9 mouse cellular contexts compared by ENCODE assay signal in the genomic region with DNA sequence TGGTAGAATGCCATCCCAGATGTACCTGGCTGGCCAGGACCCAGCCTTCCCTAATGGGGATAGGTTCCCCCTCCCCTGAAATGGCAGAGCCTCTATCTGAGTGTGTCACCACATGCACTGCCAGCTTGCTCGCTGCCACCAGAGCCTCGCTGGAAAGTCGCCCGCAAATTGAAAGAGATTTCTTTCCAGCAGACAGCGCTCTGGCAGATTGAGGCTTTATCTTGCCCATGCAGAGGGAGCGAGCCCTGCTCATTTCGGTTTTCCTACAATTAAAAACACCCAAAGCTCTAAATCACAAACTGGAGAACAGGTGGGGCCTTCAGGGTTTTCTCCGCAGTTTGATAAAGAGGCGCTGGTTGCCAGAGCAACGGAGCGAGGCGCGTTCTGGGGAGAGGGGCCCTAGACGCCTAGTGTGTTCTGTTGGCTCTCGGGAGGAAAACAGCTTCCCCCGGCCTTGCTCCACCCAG. TPM values are rescaled to one million over a fixed set of nuclear protein-coding genes. Genes with fewer than 3 reads are reported as not detected.
A peak's percentile ranks its signal among the peaks of the same experiment; 100 is the strongest.
DNase-seq lines count a peak whose midpoint lies in the region; ATAC-seq and TF ChIP-seq lines count a peak whose summit lies in the region.
"Had no signal": no experiment of that assay in that cellular context is flagged by ENCODE, and none has a peak within 500 bp of the region (broad histone marks: within the 10 kb centered on the region; RNA-seq: fewer than 3 reads in every experiment).

No protein-coding gene starts in this region.

- no peak overlapping the region for H3K9ac ChIP-seq in hindbrain, embryonic 14.5 days
- peak overlapping the region; percentile 45 for H3K9ac ChIP-seq in heart, embryonic 16.5 days (ENCODE audit: low read length)
- H3K9ac ChIP-seq in lung, postnatal 0 days (replicated peaks; ENCODE audit: low read depth) = no peak overlapping the region

- no peak for TF ChIP-seq CTCF in cerebellum, adult 2 months (IDR thresholded peaks at IDR 0.05; ENCODE audit: borderline replicate concordance, insufficient read depth, low read depth, low read length)
- no peak for TF ChIP-seq CTCF in lung, postnatal 0 days (IDR thresholded peaks at IDR 0.05)

- H3K27ac ChIP-seq in hindbrain, embryonic 14.5 days = peak overlapping the region; percentile 56
- H3K27ac ChIP-seq in hindbrain, embryonic 10.5 days = no peak overlapping the region
- H3K27ac ChIP-seq in cerebellum, adult 2 months (ENCODE audit: insufficient read depth, low read length) = no peak overlapping the region
- H3K27ac ChIP-seq in heart, embryonic 16.5 days (ENCODE audit: low read length) = peak overlapping the region; percentile 7; the same call in 1 of the 2 replicates
- H3K27ac ChIP-seq in lung, postnatal 0 days (ENCODE audit: low read length) = no peak overlapping the region
- H3K27ac ChIP-seq: macrophage had no signal

- H3K4me3 ChIP-seq in hindbrain, embryonic 14.5 days (replicated peaks; ENCODE audit: low read length) = no peak overlapping the region
- H3K4me3 ChIP-seq in hindbrain, embryonic 10.5 days = no peak overlapping the region
- H3K4me3 ChIP-seq in cerebellum, adult 2 months (replicated peaks; ENCODE audit: insufficient read depth, low read depth, low read length) = no peak overlapping the region
- H3K4me3 ChIP-seq in heart, embryonic 16.5 days (ENCODE audit: low read length) = peak overlapping the region; percentile 5; the same call in 1 of the 2 replicates
- H3K4me3 ChIP-seq in lung, postnatal 0 days (ENCODE audit: low read depth, low read length) = no peak overlapping the region

- WGBS in hindbrain, embryonic 14.5 days = 36% methylated on average over 16 of the region's 16 CpGs
- 58% methylated on average over 16 of the region's 16 CpGs for WGBS in hindbrain, embryonic 10.5 days
- WGBS in cerebellum, adult 2 months = 17% methylated on average over 16 of the region's 16 CpGs
- 48% methylated on average over 16 of the region's 16 CpGs for WGBS in heart, embryonic 16.5 days
- 58% methylated on average over 16 of the region's 16 CpGs for WGBS in lung, postnatal 0 days

- no peaks in the 10 kb centered on the region for H3K9me3 ChIP-seq in hindbrain, embryonic 14.5 days (ENCODE audit: control insufficient read depth, low read length)
- peaks cover 6% of the 10 kb centered on the region for H3K9me3 ChIP-seq in hindbrain, embryonic 10.5 days
- H3K9me3 ChIP-seq in heart, embryonic 16.5 days (replicated peaks; ENCODE audit: control insufficient read depth, low read length) = peaks cover 6% of the 10 kb centered on the region; the same call in 1 of the 2 replicates
- no peaks in the 10 kb centered on the region for H3K9me3 ChIP-seq in lung, postnatal 0 days (ENCODE audit: low read length)

- H3K27me3 ChIP-seq in hindbrain, embryonic 14.5 days (ENCODE audit: control insufficient read depth, insufficient read depth, low read length) = no peaks in the 10 kb centered on the region
- no peaks in the 10 kb centered on the region for H3K27me3 ChIP-seq in hindbrain, embryonic 10.5 days (ENCODE audit: insufficient read depth, poor library complexity, severe bottlenecking)
- H3K27me3 ChIP-seq in cerebellum, adult 2 months (ENCODE audit: control insufficient read depth, insufficient read depth, low read length) = no peaks in the 10 kb centered on the region
- H3K27me3 ChIP-seq in heart, embryonic 16.5 days (ENCODE audit: control insufficient read depth, insufficient read depth, low read length) = no peaks in the 10 kb centered on the region
- no peaks in the 10 kb centered on the region for H3K27me3 ChIP-seq in lung, postnatal 0 days (replicated peaks; ENCODE audit: insufficient read depth, low read length)

- DNase-seq in hindbrain, embryonic 14.5 days (ENCODE audit: low spot score) = peak; percentile 70
- no peak for DNase-seq in hindbrain, embryonic 10.5 days (ENCODE audit: low spot score)
- DNase-seq in cerebellum, adult 2 months = peak; percentile 65 to 70
- DNase-seq in lung, postnatal 25 days (ENCODE audit: low spot score) = no peak
- no peak for DNase-seq in lung, postnatal 0 days (ENCODE audit: low spot score)
- DNase-seq in thymus, postnatal 36 days = no peak

- peak; percentile 31; the same call in 1 of the 2 replicates for ATAC-seq in hindbrain, embryonic 14.5 days (ENCODE audit: low FRiP score)
- 0 out of 2 replicates have a peak, but pooled peaks have one; percentile 6 for ATAC-seq in heart, embryonic 16.5 days (replicated peaks; ENCODE audit: extremely low read depth, insufficient read depth, low FRiP score)
- ATAC-seq in megakaryocyte-erythroid progenitor cell, adult 5-6 weeks (replicated peaks; ENCODE audit: low FRiP score, low TSS enrichment, poor library complexity, severe bottlenecking) = peak; percentile 85
- ATAC-seq in lung, postnatal 0 days = no peak

- no peak for TF ChIP-seq POLR2A in cerebellum, adult 2 months (IDR thresholded peaks at IDR 0.05; ENCODE audit: borderline replicate concordance, insufficient read depth, low read length)

- no peak for TF ChIP-seq EP300 in lung, postnatal 0 days (IDR thresholded peaks at IDR 0.05)

- H3K4me2 ChIP-seq in hindbrain, embryonic 14.5 days (replicated peaks) = no peak overlapping the region; the same call in 1 of the 2 replicates
- H3K4me2 ChIP-seq in heart, embryonic 16.5 days (ENCODE audit: low read depth, low read length) = peak overlapping the region; percentile 47
- H3K4me2 ChIP-seq in lung, postnatal 0 days (replicated peaks; ENCODE audit: low read depth, low read length) = no peak overlapping the region

- H3K4me1 ChIP-seq in hindbrain, embryonic 14.5 days (replicated peaks; ENCODE audit: control insufficient read depth, insufficient read depth, low read length) = 0 out of 2 replicates have a peak, but pooled peaks cover 2% of the 10 kb centered on the region
- peaks cover 7% of the 10 kb centered on the region; the same call in 1 of the 2 replicates for H3K4me1 ChIP-seq in hindbrain, embryonic 10.5 days (replicated peaks)
- peaks cover 4% of the 10 kb centered on the region; the same call in 1 of the 2 replicates for H3K4me1 ChIP-seq in cerebellum, adult 2 months (ENCODE audit: control insufficient read depth, insufficient read depth, low read length)
- H3K4me1 ChIP-seq in heart, embryonic 16.5 days (ENCODE audit: control insufficient read depth, insufficient read depth, low read length) = peaks cover 6% of the 10 kb centered on the region; the same call in 1 of the 2 replicates
- H3K4me1 ChIP-seq in lung, postnatal 0 days (ENCODE audit: insufficient read depth, low read depth, low read length) = no peaks in the 10 kb centered on the region

- no peaks in the 10 kb centered on the region for H3K36me3 ChIP-seq in hindbrain, embryonic 14.5 days (replicated peaks; ENCODE audit: control insufficient read depth, insufficient read depth)
- 0 out of 2 replicates have a peak, but pooled peaks cover 4% of the 10 kb centered on the region for H3K36me3 ChIP-seq in hindbrain, embryonic 10.5 days
- H3K36me3 ChIP-seq in heart, embryonic 16.5 days (ENCODE audit: control insufficient read depth, insufficient read depth) = no peaks in the 10 kb centered on the region
- H3K36me3 ChIP-seq in lung, postnatal 0 days (ENCODE audit: insufficient read depth, low read length) = no peaks in the 10 kb centered on the region

RNA-seq across cellular contexts. Expression of a gene that starts 37.4 kb away (rescaled TPM):
- polyA plus RNA-seq in hindbrain, embryonic 14.5 days (2014; fragmentation: Nextera tagmentation; extraction: Ambion mirVana) = 26.1 TPM in 2 replicates
- 23.8 and 24.2 TPM in 2 replicates for polyA plus RNA-seq in hindbrain, embryonic 10.5 days (2016; fragmentation: Nextera tagmentation; extraction: Ambion mirVana)
- polyA plus RNA-seq in cerebellum, adult 2 months (2012; rRNA removed) = 22.3 TPM in 2 replicates
- polyA plus RNA-seq in heart, embryonic 16.5 days (2015; fragmentation: Nextera tagmentation; extraction: Ambion mirVana) = 7.5 and 8.3 TPM in 2 replicates
- 7.7 and 7.8 TPM in 2 replicates for total RNA-seq in megakaryocyte-erythroid progenitor cell, adult 5-6 weeks (2014; fragmentation: Nextera tagmentation)
- total RNA-seq in megakaryocyte-erythroid progenitor cell, adult 5-6 weeks (2017) = 1.4 and 3.9 TPM in 2 replicates
- polyA plus RNA-seq in lung, postnatal 0 days (2015; fragmentation: Nextera tagmentation; extraction: Ambion mirVana) = 6.3 and 7.9 TPM in 2 replicates

RNA-seq across cellular contexts. Expression of a gene that starts 40.3 kb away (rescaled TPM):
- 34.1 and 38.9 TPM in 2 replicates for polyA plus RNA-seq in hindbrain, embryonic 14.5 days (2014; fragmentation: Nextera tagmentation; extraction: Ambion mirVana)
- polyA plus RNA-seq in hindbrain, embryonic 10.5 days (2016; fragmentation: Nextera tagmentation; extraction: Ambion mirVana) = 25.2 and 39.3 TPM in 2 replicates
- polyA plus RNA-seq in cerebellum, adult 2 months (2012; rRNA removed) = 29.3 and 36.5 TPM in 2 replicates
- polyA plus RNA-seq in heart, embryonic 16.5 days (2015; fragmentation: Nextera tagmentation; extraction: Ambion mirVana) = 17.6 and 18.6 TPM in 2 replicates
- total RNA-seq in megakaryocyte-erythroid progenitor cell, adult 5-6 weeks (2014; fragmentation: Nextera tagmentation) = 8.8 and 11.7 TPM in 2 replicates
- total RNA-seq in megakaryocyte-erythroid progenitor cell, adult 5-6 weeks (2017) = 0.85 and 4.2 TPM in 2 replicates
- polyA plus RNA-seq in lung, postnatal 0 days (2015; fragmentation: Nextera tagmentation; extraction: Ambion mirVana) = 16.6 and 24.9 TPM in 2 replicates

RNA-seq across cellular contexts. Expression of a gene that starts 48.8 kb away (rescaled TPM):
- polyA plus RNA-seq in hindbrain, embryonic 14.5 days (2014; fragmentation: Nextera tagmentation; extraction: Ambion mirVana) = 13,534 and 14,549 TPM in 2 replicates
- polyA plus RNA-seq in hindbrain, embryonic 10.5 days (2016; fragmentation: Nextera tagmentation; extraction: Ambion mirVana) = 14,349 and 15,462 TPM in 2 replicates
- polyA plus RNA-seq in cerebellum, adult 2 months (2012; rRNA removed) = 2,136 and 2,149 TPM in 2 replicates
- 5,062 and 5,724 TPM in 2 replicates for polyA plus RNA-seq in heart, embryonic 16.5 days (2015; fragmentation: Nextera tagmentation; extraction: Ambion mirVana)
- 1,959 and 3,523 TPM in 2 replicates for total RNA-seq in megakaryocyte-erythroid progenitor cell, adult 5-6 weeks (2014; fragmentation: Nextera tagmentation)
- total RNA-seq in megakaryocyte-erythroid progenitor cell, adult 5-6 weeks (2017) = 1,717 and 2,932 TPM in 2 replicates
- 18,716 and 19,008 TPM in 2 replicates for polyA plus RNA-seq in lung, postnatal 0 days (2015; fragmentation: Nextera tagmentation; extraction: Ambion mirVana)

Comparison
In these comparisons a context has a peak if more than half of its experiments do, and no peak if none do; other contexts are left out.
1. DNase-seq: peak in hindbrain, embryonic 14.5 days (single experiment) and cerebellum, adult 2 months (2 of 2); none in hindbrain, embryonic 10.5 days (single experiment), lung, postnatal 25 days (single experiment), lung, postnatal 0 days (single experiment) and thymus, postnatal 36 days (0 of 2).
2. H3K27ac ChIP-seq: peak in hindbrain, embryonic 14.5 days (single experiment) and heart, embryonic 16.5 days (single experiment); none in hindbrain, embryonic 10.5 days (single experiment), cerebellum, adult 2 months (single experiment) and lung, postnatal 0 days (single experiment).